Mouse (Mus musculus) heart, adult 18-20 months (tissue): ENCODE data around the gene M1ap. TPM values are rescaled to one million over a fixed set of nuclear protein-coding genes. Genes with fewer than 3 reads are reported as not detected.

Source experiments
- DNase-seq, 2 experiments: peaks; one replicate each; pipeline ENCODE4 v3.0.0; 2021 to 2022; ENCODE audit warnings: mixed read lengths in 1 of 2
- long read RNA-seq, 2 experiments: library from polyadenylated mRNA; stranded (forward); transcript quantifications; one replicate each; pipeline ENCODE4 v2.0.0; 2021
- total RNA-seq, 2 experiments: library from RNA; stranded (reverse); gene quantifications; 2 replicates each; pipeline ENCODE4 v1.2.3; 2021

Gene M1ap
- total RNA-seq = under 1 TPM in 1 of 2 experiments, not detected in 1; 0.36 TPM
- long read RNA-seq, experiment 1 = 0 reads
- long read RNA-seq, experiment 2, partial matches to known transcripts = 0 of 1 reads
- long read RNA-seq, experiment 2, other reads (novel, unspliced or antisense) = 1 of 1 reads

DNA sequence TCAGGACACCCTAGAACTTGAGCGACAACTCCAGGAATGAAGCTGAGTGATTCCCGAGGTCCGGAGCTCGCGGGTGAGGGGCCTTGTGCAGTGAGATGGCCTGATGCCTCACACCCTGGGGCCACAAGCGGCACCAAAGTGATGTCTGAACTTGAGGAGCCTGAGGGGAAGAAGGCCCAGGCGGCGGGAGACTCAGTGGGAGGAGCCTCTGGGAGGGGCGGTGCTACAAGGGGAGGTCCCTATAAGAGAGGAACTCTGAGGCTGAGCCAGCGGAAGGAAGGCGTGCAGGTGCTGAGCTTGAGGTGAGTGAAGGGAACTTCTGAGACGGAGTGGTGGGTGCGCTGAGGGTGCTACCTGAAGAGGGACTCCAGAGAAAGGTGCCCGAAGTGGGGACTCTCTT, at the start of gene M1ap:
TSS of gene M1ap (plus strand) at position 252 of the 400 bp plus-strand sequence.
- DNase-seq = no peak

DNA sequence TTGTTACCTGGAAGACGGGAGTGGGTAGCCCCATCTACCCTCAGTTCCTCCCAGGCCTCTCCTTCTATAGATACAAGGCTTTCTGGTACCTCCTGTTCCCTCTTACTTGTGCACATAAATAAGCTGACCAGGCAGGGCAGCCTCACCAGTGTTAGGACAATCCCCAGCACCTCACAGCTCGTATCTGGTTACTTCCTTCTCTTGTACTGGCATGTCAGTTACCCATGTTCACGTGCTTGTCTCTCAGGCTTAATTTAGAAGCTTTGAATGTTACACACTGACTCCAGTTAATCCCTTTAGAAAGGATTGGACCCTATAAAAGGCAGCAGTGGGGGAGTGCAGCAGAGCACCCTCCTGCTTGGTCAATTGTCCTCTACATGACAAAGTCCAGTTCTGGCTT, 49.4 kb upstream of the M1ap start:
- peak in 1 of 2 experiments; percentile 23 for DNase-seq

DNA sequence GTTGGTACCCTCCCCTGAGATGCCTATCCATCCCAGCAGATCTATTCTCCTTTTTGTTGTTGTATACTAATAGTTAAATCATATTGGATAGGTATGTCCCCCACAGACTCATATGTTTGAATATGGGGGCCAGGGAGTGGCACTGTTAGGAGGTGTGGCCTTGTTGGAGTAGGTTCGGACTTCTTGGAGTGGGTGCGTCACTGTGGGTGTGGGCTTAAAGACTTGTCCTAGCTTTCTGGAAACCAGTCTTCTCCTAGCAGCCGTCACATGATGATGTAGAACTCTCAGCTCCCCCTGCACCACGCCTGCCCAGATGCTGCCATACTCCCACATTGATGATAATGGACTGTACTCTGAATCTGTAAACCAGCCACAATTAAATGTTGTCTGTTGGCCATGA, 48.5 kb upstream of the M1ap start:
- no peak for DNase-seq

DNA sequence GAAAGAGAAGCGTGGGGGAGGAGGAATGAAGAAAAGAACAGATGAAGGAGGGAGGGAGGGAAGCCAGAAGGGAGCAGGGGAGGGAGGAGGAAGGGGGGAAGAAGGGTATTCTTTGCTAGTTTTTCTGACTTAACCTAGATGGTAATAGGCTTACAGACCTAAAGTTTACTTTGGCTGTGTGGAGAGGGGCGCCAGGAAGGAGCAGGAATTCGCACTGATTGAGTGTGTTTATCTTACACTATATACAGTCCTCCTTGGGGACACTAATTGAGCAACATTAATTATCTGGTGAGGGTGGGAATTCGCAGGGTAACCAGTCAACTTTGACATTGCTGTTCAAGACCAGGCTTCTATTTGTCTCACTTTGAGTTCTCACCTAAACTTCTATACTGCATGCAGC, 48.0 kb upstream of the M1ap start:
- DNase-seq = no peak

DNA sequence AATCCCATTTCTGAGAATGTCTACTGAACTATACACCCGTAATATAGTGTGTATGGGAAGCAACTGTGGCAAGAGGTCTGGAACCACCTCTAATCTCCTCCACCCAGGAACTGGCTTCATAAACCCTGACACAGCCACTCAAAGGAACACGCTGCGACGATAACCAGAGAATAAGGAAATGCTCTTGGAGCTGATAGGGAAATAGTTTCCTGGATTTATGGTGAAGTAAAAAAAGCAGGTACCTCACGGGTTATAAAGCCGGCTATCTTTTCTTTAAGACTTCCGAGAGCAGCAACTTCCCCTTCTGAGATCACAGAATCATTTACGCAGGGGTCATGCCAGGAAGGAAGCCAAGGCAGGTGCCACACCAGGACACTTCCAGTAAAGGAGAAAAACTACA, 44.1 kb upstream of the M1ap start:
- no peak for DNase-seq

DNA sequence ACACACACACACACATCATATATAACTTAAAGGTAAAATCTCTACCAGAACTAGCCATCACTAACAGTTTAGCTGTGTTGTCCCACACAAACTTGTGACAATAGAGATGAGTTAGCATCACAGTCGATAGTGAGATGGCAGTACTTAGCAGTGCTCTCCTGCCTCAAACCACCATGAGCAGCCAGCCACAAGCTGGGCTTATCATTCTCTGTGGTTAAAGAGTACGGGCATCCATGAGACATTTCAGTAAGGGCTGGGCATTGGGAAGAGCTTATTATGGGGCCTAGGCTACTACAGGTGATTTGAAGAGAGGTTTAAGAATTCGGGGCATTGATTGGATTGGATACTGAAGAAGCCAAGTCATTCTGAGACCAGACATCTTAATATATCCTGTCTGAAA, 39.7 kb upstream of the M1ap start:
- no peak for DNase-seq

DNA sequence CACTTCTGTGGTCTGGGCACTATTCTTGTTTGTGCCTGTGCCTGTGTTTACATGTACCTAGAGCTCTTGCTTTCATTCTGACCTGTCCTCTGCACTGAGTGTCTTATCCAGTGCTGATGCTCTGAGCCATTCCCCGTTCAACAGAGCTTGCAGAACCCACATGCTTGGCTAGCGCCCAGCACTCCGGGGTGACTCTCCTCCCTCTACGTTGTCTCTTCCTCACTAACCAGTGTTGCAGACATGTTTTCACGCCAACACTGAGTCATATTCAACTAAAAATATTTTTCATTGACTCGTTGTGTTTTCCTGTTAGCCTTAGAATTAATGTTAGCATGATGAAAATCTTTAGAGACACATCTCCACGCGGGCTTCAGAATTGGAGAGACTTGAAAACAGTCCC, 38.7 kb upstream of the M1ap start:
- DNase-seq = no peak

DNA sequence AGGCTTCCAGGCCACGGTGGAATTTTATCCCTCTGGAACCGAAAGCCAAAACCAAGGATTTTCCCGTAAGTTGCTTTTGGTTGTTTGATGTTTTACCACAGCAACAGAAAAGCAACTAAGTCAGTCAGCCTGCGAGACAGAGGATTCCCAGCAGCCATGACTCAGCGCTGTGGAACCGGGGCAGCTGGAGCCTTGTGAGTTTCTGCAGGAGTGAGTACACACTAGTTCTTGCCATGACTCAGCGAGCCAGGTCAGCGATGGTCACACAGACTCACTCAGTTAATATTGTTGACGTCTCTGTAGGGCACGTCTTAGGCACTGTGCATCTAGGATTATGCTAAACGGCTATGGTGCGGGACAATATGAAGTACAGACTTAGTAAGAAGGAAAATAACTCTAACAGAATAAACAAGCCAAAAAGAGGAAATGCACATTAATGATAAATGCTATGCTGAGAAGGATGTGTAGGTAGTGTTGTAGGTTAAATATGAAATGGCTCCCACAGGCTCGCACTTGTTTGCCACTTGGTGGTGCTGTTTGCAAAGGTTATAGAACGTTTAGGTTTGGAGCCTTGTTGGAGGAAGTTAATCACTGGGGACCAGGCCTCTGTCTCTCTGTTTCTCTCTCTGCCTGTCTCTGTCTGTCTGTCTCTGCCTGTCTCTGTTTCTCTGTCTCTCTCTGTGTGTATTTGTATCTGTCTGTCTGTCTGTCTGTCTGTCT, 37.4 kb upstream of the M1ap start:
- DNase-seq = peak in 1 of 2 experiments; percentile 38

DNA sequence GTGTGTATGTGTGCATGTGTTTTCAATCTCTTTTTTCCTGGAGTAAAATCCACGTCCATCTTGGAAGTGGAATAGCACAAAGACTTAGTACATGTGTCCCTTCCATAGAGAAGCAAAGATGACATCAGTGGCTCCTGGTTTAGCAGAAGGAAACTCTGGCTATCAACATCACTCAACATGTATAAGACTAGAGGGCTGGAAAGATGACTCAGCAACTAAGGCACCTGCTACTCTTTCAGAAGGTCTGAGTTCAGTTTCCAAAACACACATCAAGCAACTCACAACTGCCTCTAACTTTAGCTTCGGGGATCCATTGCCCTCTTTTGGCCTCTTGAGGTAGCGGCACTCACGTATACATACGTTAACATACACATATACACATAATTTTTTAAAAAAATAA, 35.4 kb upstream of the M1ap start:
- no peak for DNase-seq

DNA sequence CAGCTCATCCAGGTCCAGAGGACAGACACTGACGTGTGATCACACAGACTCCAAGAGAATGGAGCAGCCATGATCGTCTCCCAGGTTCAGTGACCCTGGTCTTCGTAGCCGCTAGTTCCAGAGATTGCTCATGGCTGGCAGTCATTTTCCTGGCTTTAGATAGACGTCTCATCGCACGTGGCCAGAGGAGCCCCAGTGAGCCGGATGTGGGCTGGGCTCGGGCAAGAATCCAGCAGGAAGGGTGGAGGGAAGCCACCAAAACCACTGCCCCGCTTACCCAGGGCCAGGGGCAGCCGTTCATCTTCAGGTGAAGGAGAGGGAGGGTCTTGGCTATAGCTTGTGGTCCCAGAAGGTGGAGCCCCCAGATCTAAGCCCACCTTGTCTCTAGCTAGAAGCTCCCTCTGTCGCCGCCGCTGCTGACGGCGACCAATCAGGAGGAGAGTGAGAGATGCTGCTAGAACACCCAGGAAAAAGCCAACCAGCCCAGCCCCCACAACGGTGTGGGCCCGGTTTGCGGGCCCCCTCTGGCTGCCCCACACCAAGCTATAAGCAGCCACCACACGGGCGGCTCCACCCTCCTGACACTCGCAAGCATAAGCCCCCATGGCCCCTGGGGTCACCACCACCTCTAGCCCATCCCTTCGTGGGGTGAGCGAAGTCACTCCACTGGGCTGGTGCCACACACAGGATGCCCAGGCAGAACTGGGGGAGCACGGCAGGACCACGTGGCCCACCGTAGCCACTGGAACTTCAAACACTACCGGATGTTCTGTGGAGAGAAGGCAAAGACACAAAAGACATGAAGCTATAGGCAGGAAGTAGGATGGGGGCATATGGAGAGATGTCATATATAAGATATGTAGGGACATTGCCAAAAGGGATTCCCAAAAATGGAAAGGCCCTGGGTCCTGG, 33.1 kb upstream of the M1ap start:
- DNase-seq = peak in 1 of 2 experiments; percentile 35

DNA sequence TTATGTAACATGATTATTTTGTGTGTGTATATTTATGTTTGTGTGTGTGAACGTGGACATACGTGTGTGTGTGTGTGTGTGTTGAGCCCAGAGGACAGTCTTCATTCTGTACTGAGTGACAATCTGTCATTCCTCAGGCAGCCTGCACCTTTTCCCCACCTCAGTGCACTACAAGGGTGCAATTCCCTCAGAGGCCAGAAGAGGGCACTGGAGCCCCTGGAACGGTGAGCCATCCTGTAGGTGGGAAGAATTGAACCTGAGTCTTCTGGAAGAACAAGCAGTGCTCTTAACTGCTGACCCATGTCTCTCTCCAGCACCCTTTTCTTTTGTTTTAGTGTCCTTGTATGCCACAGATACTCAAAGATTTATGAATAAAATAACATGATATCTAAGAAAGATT, 30.8 kb upstream of the M1ap start:
- DNase-seq = peak; percentile 11 to 57

DNA sequence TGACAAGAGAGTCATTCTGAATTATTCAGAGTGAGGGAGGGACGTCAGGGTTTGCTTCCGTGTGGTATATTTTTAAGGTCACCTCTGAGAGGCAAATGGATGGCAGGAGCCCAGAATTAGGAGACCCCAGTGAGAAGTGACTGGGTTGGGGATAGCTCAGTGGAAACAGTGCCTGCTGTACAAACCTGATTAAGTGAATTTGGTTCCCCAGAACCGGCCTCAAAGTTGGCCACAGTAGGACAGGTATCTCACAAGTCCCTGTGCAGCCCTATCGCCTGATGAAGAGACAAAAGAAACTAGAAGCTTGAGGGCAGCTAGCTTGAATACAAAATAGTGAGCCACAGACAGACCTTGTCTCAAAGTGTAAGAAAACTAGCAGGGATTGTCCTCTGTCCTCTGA, 30.2 kb upstream of the M1ap start:
- DNase-seq = no peak

DNA sequence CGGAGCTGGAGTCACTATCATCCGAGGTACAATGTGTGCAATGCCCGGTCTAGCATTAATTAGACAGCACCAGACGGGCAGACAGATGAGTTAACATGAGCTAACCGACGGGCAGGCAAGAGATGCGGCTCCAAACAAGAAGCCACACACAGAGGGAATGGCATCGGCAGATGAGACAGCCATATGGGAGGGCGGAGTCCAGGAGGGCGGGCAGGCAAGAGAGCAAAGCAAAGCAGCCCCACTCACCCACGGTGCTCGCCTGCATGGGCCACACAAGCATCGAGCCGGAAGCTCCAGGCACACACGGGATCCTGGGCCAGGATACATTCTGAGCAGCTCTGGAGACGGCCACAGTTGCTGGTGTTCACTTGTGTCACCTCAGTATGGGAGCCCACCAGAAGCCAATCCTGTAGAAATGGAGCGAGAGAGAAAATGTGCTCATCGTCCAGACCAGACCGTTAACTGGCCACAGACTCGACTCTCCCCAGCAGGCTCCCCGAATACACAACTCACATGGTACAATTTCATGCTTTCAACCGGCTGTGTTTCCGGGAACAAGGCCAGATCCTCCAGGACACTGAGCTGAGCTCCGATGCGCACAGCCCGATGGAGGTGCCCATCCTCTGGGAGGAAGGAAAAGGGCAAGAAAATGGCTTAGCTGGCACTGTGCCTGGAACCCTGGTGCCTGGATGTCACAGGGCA, 29.5 kb upstream of the M1ap start:
- DNase-seq = no peak

DNA sequence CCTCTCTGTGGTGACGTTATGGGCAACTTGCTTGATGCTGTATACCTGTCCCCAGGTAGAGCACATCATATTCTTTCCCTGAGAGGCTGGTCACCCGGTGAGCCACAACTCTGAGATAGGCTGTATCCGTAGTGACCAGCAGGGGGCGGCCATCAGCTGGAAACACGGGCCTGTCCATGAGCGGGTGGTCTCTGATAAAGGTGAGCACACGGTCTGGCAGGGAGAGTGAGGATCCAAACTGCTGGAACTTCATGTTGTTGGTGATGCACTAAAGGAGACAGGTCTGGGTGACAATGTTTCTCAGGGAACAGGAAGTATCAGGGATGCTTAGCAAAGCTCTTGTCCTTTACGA, 28.9 kb upstream of the M1ap start:
- DNase-seq = peak in 1 of 2 experiments; percentile 43

DNA sequence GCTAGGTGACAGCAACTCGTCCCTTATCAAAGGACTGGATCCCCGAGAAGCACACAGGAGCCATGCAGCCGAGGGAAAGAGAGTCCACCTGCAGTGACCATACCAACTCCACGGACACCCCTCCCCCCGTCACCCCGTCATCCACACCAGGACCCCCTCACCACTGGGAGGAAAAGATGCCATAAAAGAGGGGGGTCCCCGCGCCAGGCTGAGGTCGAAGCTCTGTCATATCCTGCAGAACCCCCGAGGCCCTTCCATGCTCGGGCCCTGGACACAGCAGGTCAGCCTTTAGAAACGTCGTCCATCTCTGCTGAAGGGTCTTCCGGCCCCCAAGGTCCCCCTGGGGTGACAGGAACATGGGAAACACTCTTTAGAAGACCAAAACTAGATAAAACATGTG, 28.3 kb upstream of the M1ap start:
- no peak for DNase-seq

DNA sequence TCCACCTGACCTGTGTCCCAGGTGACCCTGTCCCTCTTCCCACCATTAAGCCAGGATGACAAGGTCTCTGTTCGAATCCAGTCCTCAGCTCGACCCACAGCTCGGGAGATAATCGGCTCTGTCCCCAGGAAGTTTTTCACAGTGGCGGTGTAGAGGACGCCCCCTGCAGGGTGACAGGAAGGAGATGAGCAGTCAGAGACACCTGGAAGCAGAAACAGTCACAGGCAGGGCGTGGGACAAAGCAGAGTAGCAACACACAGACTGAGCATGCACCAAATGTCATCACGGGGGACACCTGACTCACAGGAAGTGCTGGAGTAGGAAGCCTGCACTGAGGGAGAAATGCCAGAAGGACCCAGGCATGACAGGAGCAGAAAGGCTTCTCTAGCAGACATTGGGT, 27.2 kb upstream of the M1ap start:
- DNase-seq = no peak

DNA sequence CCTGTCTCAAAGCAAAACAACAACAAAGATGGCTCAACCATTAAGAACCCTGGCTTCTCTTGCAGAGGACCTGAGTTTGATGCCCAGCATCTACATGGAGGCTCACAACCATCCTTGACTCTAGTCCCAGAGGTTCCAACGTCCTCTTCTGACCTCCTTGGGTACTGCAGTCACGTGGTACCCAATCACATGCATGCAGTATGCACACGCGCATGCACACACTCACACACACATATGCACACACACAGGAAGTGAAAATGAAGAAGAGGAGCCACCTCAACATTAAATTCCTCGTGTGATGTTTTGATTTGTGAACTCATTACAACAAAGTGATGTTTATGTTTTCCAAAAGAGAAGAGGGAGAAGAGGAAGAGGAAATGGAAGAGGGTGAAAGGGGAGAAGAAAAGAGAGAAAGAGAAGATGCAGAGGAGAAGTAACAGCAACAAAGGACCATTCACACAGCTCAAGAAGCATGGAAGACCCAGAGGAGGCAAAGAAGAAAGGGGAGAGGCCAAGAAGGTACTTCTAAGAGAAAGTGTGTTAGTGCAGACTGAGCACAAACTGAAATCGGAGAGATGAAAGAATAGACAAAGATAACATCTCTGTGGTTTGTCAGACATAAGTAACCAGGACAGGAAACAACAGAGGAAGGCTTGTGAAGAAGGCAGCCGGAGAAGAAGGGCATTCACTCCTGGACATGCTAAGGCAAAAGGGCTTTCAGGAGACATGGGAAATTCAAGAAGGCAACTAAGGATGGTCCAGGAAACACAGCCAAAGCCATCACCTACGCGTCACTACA, 25.1 kb upstream of the M1ap start:
- DNase-seq = no peak

DNA sequence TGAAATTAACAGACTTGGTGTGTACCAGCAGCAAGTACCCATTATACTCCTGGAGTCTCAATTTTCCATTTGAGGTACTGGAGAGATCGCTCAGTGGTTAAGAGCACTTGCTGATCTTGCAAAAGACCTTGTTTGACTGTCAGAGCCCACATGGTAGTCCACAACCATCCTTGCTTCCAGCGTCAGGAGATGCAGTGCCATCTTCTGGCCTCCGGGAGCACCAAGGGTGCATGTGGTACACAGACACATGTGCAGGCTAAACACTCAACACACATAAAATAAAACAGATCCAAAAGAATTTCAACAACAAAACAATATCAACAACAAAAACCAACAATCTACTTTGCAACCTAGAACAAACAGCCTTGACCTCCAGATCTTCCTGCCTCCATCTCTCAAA, 21.7 kb upstream of the M1ap start:
- no peak for DNase-seq

DNA sequence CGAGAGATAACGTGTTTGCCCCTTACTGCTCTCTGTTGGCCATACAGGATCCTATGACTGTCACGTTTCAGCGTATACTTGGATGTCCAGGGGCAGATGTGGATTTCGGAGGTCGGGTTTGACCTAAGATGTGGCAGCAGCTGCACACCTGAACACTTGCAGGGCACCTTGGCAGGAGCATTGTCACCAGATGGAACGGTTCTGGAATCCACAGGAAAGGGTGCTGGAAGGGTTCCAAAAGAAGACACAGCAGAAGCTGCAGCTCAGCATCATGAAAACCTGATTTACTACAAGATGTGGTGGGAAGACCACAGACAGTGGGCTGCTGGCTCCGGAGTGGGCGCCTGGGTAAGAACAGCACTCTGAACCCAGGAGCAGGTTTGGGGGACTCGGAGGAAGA, 20.6 kb upstream of the M1ap start:
- no peak for DNase-seq

DNA sequence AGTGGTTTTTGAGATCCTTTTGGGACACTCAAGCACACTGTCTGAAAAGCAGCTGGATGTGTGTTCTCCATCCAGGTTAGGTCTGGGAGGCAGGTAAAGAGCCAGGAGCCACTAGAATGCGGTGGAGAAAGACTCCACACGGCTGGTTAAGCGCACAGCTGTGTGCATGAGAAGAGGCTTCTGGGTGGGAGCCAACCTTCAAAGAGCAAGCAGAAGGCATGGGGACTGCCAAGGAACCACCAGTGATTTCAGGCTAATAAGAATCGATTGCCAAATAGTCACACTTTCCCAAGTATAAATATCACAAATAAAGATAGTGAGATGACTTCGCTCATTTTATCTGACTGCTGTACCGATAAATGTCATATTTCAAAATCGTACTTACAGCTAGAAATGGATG, 20.2 kb upstream of the M1ap start:
- no peak for DNase-seq

DNA sequence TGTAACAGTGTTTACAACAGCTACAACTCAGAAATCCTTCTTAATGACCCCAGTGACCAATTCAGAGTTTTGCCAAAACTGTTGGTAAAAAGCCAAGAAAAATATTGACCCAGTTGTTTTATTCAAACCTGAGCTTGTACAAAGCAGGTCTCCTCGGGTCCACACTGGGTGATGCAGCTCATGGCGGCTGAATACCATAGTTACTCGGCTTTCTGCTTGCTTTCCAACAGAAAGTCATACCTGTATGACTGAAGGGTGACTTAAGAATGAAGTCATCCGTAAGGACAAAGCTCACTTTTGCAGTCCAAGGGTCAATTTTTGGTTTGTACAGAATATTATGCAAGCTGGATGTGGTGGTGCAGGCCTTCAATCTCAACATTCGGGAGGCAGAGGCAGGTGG, 19.1 kb upstream of the M1ap start:
- DNase-seq = no peak

DNA sequence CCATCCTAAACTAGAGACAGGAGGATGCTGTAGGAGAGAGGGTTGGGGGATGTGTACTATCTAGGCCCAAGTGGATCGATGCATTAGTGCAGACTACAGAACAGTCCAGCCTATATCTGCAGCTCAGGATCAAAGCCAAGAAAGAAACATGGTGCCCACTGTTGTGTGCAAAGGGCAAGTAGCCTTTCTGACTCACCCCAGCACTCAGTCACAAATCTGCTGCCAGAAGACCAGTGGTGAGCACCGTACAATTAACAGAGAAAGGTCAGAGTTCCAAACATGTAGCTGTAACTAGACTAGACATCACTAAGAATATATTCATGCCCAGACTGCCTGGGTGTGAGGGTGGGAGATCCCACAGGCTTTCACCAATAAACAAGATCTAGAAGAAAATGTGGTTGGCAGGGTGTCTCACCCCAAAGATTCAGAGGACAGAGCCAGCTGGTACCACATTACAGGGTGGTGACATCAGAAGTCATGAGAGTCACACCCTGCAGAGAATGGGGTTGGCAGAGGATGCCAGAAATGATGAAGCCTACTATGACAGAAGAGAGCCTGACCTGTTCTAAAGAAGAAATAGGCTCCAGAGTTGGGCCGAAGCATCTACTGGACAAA, 12.0 kb upstream of the M1ap start:
- no peak for DNase-seq
